Mouse (Mus musculus) heart, embryonic 10.5 days (tissue): ENCODE measurements at regions not wholly inside any gene's neighbourhood (a gene's known extent, or its start where the extent isn't known, plus 50 kb on each side); places are given as distances from the start of the nearest gene placed in this dataset.

Experiments
- DNase-seq: peaks from one replicate; pipeline ENCODE4 v3.0.0-alpha.2; 2017; ENCODE audit warnings: low spot score
- H3K27ac ChIP-seq: fragments of 300-500 bp; sonication (generic); 2 replicates; pipeline ENCODE4 v1.5.1; 2016; ENCODE audit warnings: mild to moderate bottlenecking
- H3K27me3 ChIP-seq: fragments of 300-500 bp; sonication (generic); 2 replicates; pipeline ENCODE4 v1.6.1; 2016; ENCODE audit warnings: mild to moderate bottlenecking; ENCODE audit not compliant: poor library complexity, insufficient read depth, severe bottlenecking
- H3K36me3 ChIP-seq: fragments of 300-500 bp; sonication (generic); 2 replicates; pipeline ENCODE4 v1.6.1; 2016; ENCODE audit warnings: mild to moderate bottlenecking, moderate library complexity
- H3K4me1 ChIP-seq: fragments of 300-500 bp; sonication (generic); 2 replicates; pipeline ENCODE4 v1.6.1; 2016; ENCODE audit warnings: mild to moderate bottlenecking
- H3K4me3 ChIP-seq: fragments of 300-500 bp; sonication (generic); 2 replicates; pipeline ENCODE4 v1.5.1; 2016; ENCODE audit warnings: mild to moderate bottlenecking, moderate library complexity
- H3K9me3 ChIP-seq: fragments of 300-500 bp; sonication (generic); 2 replicates; pipeline ENCODE4 v1.6.1; 2016; ENCODE audit warnings: mild to moderate bottlenecking, moderate library complexity
- WGBS: fragments of 180-500 bp; shearing (Covaris S2); methylation state at CpG from one replicate; pipeline ENCODE4 v1.1.7; 2016; 5-methylcytosine and 5-hydroxymethylcytosine counted together

GRCm38 (mm10) chr17:75685927-75686326 lies 134.2 kb upstream of the Fam98a start:
- no peaks in the 10 kb centered on the region for H3K4me1 ChIP-seq
- H3K36me3 ChIP-seq: no peaks in the 10 kb centered on the region
- H3K4me3 ChIP-seq: no peak overlapping the region
- H3K9me3 ChIP-seq: no peaks in the 10 kb centered on the region
- no peaks in the 10 kb centered on the region for H3K27me3 ChIP-seq
- no peak overlapping the region for H3K27ac ChIP-seq
- DNase-seq: no peak

- no peak for DNase-seq
- no peak overlapping the region for H3K27ac ChIP-seq
- no peaks in the 10 kb centered on the region for H3K27me3 ChIP-seq
- 86% methylated on average over 11 of the region's 11 CpGs for WGBS
- no peaks in the 10 kb centered on the region for H3K9me3 ChIP-seq
- H3K4me3 ChIP-seq: no peak overlapping the region
- no peaks in the 10 kb centered on the region for H3K4me1 ChIP-seq
- no peaks in the 10 kb centered on the region for H3K36me3 ChIP-seq
Measured at GRCm38 (mm10) chr17:75646982-75647381, 95.2 kb upstream of the Fam98a start.

GRCm38 (mm10) chr17:75644698-75645097 lies 93.0 kb upstream of the Fam98a start:
- Histone ChIP-seq H3K4me3 (no peak overlapping the region), H3K27me3 (no peaks in the 10 kb centered on the region), H3K4me1 (no peaks in the 10 kb centered on the region), H3K36me3 (no peaks in the 10 kb centered on the region), H3K9me3 (no peaks in the 10 kb centered on the region), H3K27ac (no peak overlapping the region)
- no peak for DNase-seq
- WGBS: 85% methylated on average over 5 of the region's 5 CpGs

DNA sequence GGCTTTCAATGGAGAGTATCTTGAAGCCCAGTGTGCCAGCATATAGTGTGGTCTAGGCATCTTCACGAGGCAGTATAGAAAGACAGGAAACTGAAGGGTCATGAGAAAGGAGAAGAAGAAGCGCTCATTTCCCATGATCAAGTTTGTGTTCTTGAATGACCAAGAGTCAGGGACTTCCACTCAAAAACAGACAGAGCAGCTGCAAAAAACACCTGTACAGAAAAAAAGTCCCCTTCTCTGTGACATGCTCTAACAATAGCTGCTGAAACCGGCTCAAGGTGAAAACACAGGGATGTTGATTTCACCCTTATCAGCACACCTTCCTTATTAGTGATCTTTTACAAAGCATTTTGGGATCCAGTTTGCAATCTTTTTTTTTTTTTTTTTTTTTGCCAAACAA lies 90.6 kb upstream of the Fam98a start:
- WGBS: 82% methylated on average over 3 of the region's 3 CpGs
- Histone ChIP-seq H3K9me3 (no peaks in the 10 kb centered on the region), H3K4me1 (no peaks in the 10 kb centered on the region), H3K36me3 (no peaks in the 10 kb centered on the region), H3K27ac (no peak overlapping the region), H3K4me3 (no peak overlapping the region), H3K27me3 (no peaks in the 10 kb centered on the region)
- no peak for DNase-seq

DNA sequence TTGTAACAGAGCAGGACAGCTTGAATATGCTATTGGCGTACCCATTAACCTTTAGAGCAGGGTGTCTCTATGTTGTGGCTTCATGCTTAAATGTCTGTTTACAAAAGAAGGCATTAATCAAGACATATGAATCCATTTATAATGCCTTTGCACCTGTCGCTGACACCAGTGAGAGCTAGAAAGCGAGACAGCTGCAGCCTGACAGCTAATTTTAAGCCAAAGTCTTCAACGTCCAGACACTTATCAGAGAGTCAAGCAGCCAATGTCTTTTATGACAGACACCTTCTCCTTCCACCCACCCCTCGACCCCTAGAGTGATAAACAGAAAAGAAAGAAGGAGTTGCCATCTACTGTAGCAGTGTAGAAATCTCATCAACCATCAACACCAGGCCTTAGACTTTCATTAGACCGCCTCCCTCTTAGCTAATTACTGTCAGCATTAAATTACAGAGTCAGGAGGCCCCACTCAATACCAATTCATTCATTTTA lies 89.3 kb upstream of the Fam98a start:
- 62% methylated on average over 6 of the region's 6 CpGs for WGBS
- Histone ChIP-seq H3K4me1 (no peaks in the 10 kb centered on the region), H3K4me3 (no peak overlapping the region), H3K27ac (no peak overlapping the region), H3K36me3 (no peaks in the 10 kb centered on the region), H3K27me3 (no peaks in the 10 kb centered on the region), H3K9me3 (no peaks in the 10 kb centered on the region)
- no peak for DNase-seq

- Histone ChIP-seq H3K4me1 (no peaks in the 10 kb centered on the region), H3K4me3 (no peak overlapping the region), H3K27ac (no peak overlapping the region), H3K27me3 (no peaks in the 10 kb centered on the region), H3K9me3 (no peaks in the 10 kb centered on the region), H3K36me3 (no peaks in the 10 kb centered on the region)
- WGBS: 78% methylated on average over 5 of the region's 5 CpGs
- DNase-seq: no peak
Measured at GRCm38 (mm10) chr17:75640575-75640974, 88.8 kb upstream of the Fam98a start.

DNA sequence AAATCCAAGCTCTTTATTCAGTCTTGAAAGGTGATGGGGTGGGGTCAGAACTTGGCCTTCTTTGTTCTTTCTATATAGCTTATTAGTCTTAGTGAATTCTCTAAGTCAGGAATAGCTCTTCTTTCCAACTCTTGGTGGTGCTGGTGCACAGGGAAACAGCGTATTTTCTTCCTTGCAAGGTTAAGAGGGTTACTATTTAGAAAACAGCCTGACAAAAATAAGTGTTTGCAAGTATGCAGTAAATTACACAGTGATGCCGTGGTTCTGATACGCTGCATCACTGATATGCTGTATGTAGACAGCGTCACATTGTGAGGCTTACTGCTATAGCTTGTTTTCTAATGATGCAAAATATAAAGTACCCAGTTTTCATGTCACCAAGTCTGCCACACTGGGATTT lies 78.1 kb upstream of the Fam98a start:
- no peak for DNase-seq
- WGBS: 81% methylated on average over 4 of the region's 4 CpGs
- Histone ChIP-seq H3K36me3 (no peaks in the 10 kb centered on the region), H3K4me1 (no peaks in the 10 kb centered on the region), H3K27me3 (no peaks in the 10 kb centered on the region), H3K27ac (no peak overlapping the region), H3K4me3 (no peak overlapping the region), H3K9me3 (no peaks in the 10 kb centered on the region)

- no peak overlapping the region for H3K4me3 ChIP-seq
- WGBS: 67% methylated on average over 3 of the region's 3 CpGs
- DNase-seq: no peak
- no peaks in the 10 kb centered on the region for H3K9me3 ChIP-seq
- H3K4me1 ChIP-seq: no peaks in the 10 kb centered on the region
- H3K27ac ChIP-seq: no peak overlapping the region
- no peaks in the 10 kb centered on the region for H3K27me3 ChIP-seq
- H3K36me3 ChIP-seq: no peaks in the 10 kb centered on the region
Measured at GRCm38 (mm10) chr17:75619472-75619871, 67.7 kb upstream of the Fam98a start.

DNA sequence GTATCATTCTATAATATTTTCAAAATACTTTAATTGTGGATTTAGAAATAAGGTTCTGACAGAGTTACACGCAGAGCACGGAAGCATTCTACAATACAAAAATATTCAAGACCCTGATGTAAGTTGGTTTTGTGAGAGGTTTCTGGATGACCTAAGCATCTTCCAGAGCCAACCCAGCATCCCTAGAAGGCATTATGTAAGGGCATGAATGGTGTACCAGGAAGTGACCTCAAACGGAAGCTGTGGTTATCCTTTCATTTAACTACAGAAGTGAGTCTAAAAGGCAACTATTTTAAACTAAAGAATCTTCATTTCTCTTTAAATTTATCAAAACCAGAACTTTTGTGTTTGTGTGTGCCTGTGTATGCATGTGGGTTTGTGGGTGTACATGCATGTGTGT lies 66.8 kb upstream of the Fam98a start:
- no peaks in the 10 kb centered on the region for H3K36me3 ChIP-seq

GRCm38 (mm10) chr17:75617280-75617679 lies 65.5 kb upstream of the Fam98a start:
- no peak for DNase-seq
- Histone ChIP-seq H3K4me1 (no peaks in the 10 kb centered on the region), H3K27me3 (no peaks in the 10 kb centered on the region), H3K27ac (no peak overlapping the region), H3K4me3 (no peak overlapping the region), H3K36me3 (no peaks in the 10 kb centered on the region), H3K9me3 (no peaks in the 10 kb centered on the region)
- 21% methylated on average over 6 of the region's 6 CpGs for WGBS

More for the DNA sequence above, 66.8 kb upstream of the Fam98a start:
- DNase-seq: no peak
- Histone ChIP-seq H3K4me3 (no peak overlapping the region), H3K9me3 (no peaks in the 10 kb centered on the region), H3K27ac (no peak overlapping the region), H3K27me3 (no peaks in the 10 kb centered on the region), H3K4me1 (no peaks in the 10 kb centered on the region)
- 94% methylated on average over 3 of the region's 3 CpGs for WGBS

DNA sequence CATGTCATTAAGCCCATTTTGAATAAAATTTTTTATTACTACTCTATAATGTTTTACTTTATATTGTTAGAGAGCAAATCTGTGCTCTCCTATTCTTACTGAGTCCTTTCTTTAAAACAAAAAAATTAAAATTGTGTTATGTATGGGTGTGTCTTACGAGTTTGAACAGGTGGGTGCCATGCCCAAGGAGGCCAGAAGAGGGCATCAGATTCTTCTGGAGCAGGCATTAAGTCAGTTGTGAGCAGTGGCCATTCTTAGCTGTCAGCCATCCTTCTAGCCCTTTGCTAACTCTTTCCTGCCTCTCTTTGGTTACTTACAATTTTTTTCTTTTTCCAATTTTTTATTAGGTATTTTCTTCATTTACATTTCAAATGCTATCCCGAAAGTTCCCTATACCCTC lies 63.6 kb upstream of the Fam98a start:
- Histone ChIP-seq H3K27ac (no peak overlapping the region), H3K9me3 (no peaks in the 10 kb centered on the region), H3K27me3 (no peaks in the 10 kb centered on the region), H3K4me1 (no peaks in the 10 kb centered on the region), H3K36me3 (no peaks in the 10 kb centered on the region), H3K4me3 (no peak overlapping the region)
- WGBS: 77% methylated on average over 2 of the region's 2 CpGs
- no peak for DNase-seq

GRCm38 (mm10) chr17:75603417-75604086 lies 51.8 kb upstream of the Fam98a start:
- no peak overlapping the region for H3K27ac ChIP-seq
- no peak overlapping the region for H3K4me3 ChIP-seq
- no peaks in the 10 kb centered on the region for H3K36me3 ChIP-seq
- 28% methylated on average over 4 of the region's 4 CpGs for WGBS
- H3K9me3 ChIP-seq: no peaks in the 10 kb centered on the region
- DNase-seq: no peak
- no peaks in the 10 kb centered on the region for H3K4me1 ChIP-seq
- H3K27me3 ChIP-seq: no peaks in the 10 kb centered on the region
